In genomic region chr16:32147589-32148207, GRCm38 (mm10) we compare ENCODE assay signal across 8 mouse cellular contexts. TPM values are rescaled to one million over a fixed set of nuclear protein-coding genes. Genes with fewer than 3 reads are reported as not detected.
A peak's percentile ranks its signal among the peaks of the same experiment; 100 is the strongest.
DNase-seq lines count a peak whose midpoint lies in the region; ATAC-seq and TF ChIP-seq lines count a peak whose summit lies in the region.

No protein-coding gene starts in this region.

- H3K4me1 ChIP-seq in spleen, adult 2 months (ENCODE audit: control insufficient read depth, insufficient read depth, insufficient read length) = peaks cover 4% of the 10 kb centered on the region; the same call in 1 of the 2 replicates
- peaks cover 3% of the 10 kb centered on the region; the same call in 1 of the 2 replicates for H3K4me1 ChIP-seq in limb, embryonic 13.5 days

- no peak for ATAC-seq in limb, embryonic 13.5 days (ENCODE audit: low FRiP score, low read depth)

- peak overlapping the region; percentile 12; the same call in 1 of the 2 replicates for H3K27ac ChIP-seq in spleen, adult 2 months (ENCODE audit: insufficient read depth, low read length)
- H3K27ac ChIP-seq in limb, embryonic 13.5 days = no peak overlapping the region

- TF ChIP-seq POLR2A in spleen, adult 2 months (IDR thresholded peaks at IDR 0.05; ENCODE audit: low read depth, low read length) = no peak

- no peak overlapping the region for H3K4me3 ChIP-seq in spleen, adult 2 months (ENCODE audit: extremely low read depth, insufficient read depth, insufficient read length)
- peak overlapping the region; percentile 20 for H3K4me3 ChIP-seq in limb, embryonic 13.5 days

- H3K36me3 ChIP-seq in spleen, adult 2 months (ENCODE audit: control insufficient read depth, insufficient read depth, low read length) = peaks cover 43% of the 10 kb centered on the region
- H3K36me3 ChIP-seq in limb, embryonic 13.5 days = peaks cover 20% of the 10 kb centered on the region

- H3K9me3 ChIP-seq in limb, embryonic 13.5 days = peaks cover 3% of the 10 kb centered on the region; the same call in 1 of the 2 replicates

- no peaks in the 10 kb centered on the region for H3K27me3 ChIP-seq in spleen, adult 2 months (ENCODE audit: control insufficient read depth, insufficient read depth, low read length)
- no peaks in the 10 kb centered on the region for H3K27me3 ChIP-seq in limb, embryonic 13.5 days

- peak; percentile 62 for DNase-seq in cerebellum, adult 9-11 months
- no peak for DNase-seq in cerebellum, postnatal 4 days (ENCODE audit: low spot score in 2 of 2)
- no peak for DNase-seq in spleen, adult 2 months (ENCODE audit: low read depth in 1 of 2, low spot score in 2 of 2)
- DNase-seq in spleen, adult 12 weeks (ENCODE audit: low spot score) = no peak
- DNase-seq in adrenal gland, postnatal 36 days = no peak
- no peak for DNase-seq in frontal cortex, postnatal 25 days (ENCODE audit: low spot score in 2 of 2)
- DNase-seq in adrenal gland, adult 2 months = no peak

- peak overlapping the region; percentile 41 for H3K4me2 ChIP-seq in limb, embryonic 13.5 days (replicated peaks)

- no peak overlapping the region for H3K9ac ChIP-seq in limb, embryonic 13.5 days

- TF ChIP-seq CTCF in spleen, adult 2 months (IDR thresholded peaks at IDR 0.05; ENCODE audit: extremely low read depth, insufficient read depth, insufficient read length, insufficient replicate concordance) = no peak

- WGBS in spleen, adult 2 months = 80% methylated on average over 12 of the region's 13 CpGs
- 58% methylated on average over 12 of the region's 13 CpGs for WGBS in limb, embryonic 13.5 days

RNA-seq across cellular contexts. Expression of gene Nrros, which starts 17.7 kb away (rescaled TPM):
- polyA plus RNA-seq in spleen, adult 2 months (2012; rRNA removed) = 105 and 133 TPM in 2 replicates
- 12.3 and 14.3 TPM in 2 replicates for polyA plus RNA-seq in limb, embryonic 13.5 days (2015; fragmentation: Nextera tagmentation; extraction: Ambion mirVana)
- total RNA-seq in adrenal gland, postnatal 36 days (2021) = 1 to 10 TPM; 5.3 to 8.2 TPM
- total RNA-seq in adrenal gland, adult 2 months (2021) = 1 to 10 TPM; 4.1 to 6.3 TPM
- 13.4 and 14.1 TPM in 2 replicates for polyA plus RNA-seq in adrenal gland, adult 2 months (2012; rRNA removed)

RNA-seq across cellular contexts. Expression of gene Bex6, which starts 31.9 kb away (rescaled TPM):
- 0.85 and 1.5 TPM in 2 replicates for polyA plus RNA-seq in spleen, adult 2 months (2012; rRNA removed)
- 0.36 TPM in 1 of 2 replicates, not detected in the other for polyA plus RNA-seq in limb, embryonic 13.5 days (2015; fragmentation: Nextera tagmentation; extraction: Ambion mirVana)
- not detected for total RNA-seq in adrenal gland, postnatal 36 days (2021)
- not detected for total RNA-seq in adrenal gland, adult 2 months (2021)
- polyA plus RNA-seq in adrenal gland, adult 2 months (2012; rRNA removed) = not detected in 2 replicates

RNA-seq across cellular contexts. Expression of gene Cep19, which starts 48.1 kb away (rescaled TPM):
- polyA plus RNA-seq in spleen, adult 2 months (2012; rRNA removed) = 4.2 and 4.7 TPM in 2 replicates
- polyA plus RNA-seq in limb, embryonic 13.5 days (2015; fragmentation: Nextera tagmentation; extraction: Ambion mirVana) = 30.0 and 33.2 TPM in 2 replicates
- total RNA-seq in adrenal gland, postnatal 36 days (2021) = 10 to 100 TPM; 11.7 to 12.6 TPM
- 10 to 100 TPM in 1 of 2 experiments, 1 to 10 TPM in 1; 8.0 to 15.4 TPM for total RNA-seq in adrenal gland, adult 2 months (2021)
- 29.9 and 33.1 TPM in 2 replicates for polyA plus RNA-seq in adrenal gland, adult 2 months (2012; rRNA removed)

RNA-seq across cellular contexts. Expression of gene Pigx, which starts 48.2 kb away (rescaled TPM):
- polyA plus RNA-seq in spleen, adult 2 months (2012; rRNA removed) = 18.1 and 22.7 TPM in 2 replicates
- polyA plus RNA-seq in limb, embryonic 13.5 days (2015; fragmentation: Nextera tagmentation; extraction: Ambion mirVana) = 124 and 126 TPM in 2 replicates
- total RNA-seq in adrenal gland, postnatal 36 days (2021) = 10 to 100 TPM; 25.9 to 34.1 TPM
- 10 to 100 TPM; 30.8 to 35.5 TPM for total RNA-seq in adrenal gland, adult 2 months (2021)
- 27.6 and 40.0 TPM in 2 replicates for polyA plus RNA-seq in adrenal gland, adult 2 months (2012; rRNA removed)
